Mouse (Mus musculus) neutrophil, adult 83 days (primary cell): ENCODE results near the gene Hoxa3. TPM values are rescaled to one million over a fixed set of nuclear protein-coding genes. Genes with fewer than 3 reads are reported as not detected.

Source experiments
- total RNA-seq, 2 experiments: library from RNA; stranded (reverse); gene quantifications; one replicate each; pipeline ENCODE4 v1.2.4; 2023

Hoxa3 gene
- total RNA-seq, result under 1 TPM in 1 of 2 experiments, not detected in 1; 0.46 TPM

DNA sequence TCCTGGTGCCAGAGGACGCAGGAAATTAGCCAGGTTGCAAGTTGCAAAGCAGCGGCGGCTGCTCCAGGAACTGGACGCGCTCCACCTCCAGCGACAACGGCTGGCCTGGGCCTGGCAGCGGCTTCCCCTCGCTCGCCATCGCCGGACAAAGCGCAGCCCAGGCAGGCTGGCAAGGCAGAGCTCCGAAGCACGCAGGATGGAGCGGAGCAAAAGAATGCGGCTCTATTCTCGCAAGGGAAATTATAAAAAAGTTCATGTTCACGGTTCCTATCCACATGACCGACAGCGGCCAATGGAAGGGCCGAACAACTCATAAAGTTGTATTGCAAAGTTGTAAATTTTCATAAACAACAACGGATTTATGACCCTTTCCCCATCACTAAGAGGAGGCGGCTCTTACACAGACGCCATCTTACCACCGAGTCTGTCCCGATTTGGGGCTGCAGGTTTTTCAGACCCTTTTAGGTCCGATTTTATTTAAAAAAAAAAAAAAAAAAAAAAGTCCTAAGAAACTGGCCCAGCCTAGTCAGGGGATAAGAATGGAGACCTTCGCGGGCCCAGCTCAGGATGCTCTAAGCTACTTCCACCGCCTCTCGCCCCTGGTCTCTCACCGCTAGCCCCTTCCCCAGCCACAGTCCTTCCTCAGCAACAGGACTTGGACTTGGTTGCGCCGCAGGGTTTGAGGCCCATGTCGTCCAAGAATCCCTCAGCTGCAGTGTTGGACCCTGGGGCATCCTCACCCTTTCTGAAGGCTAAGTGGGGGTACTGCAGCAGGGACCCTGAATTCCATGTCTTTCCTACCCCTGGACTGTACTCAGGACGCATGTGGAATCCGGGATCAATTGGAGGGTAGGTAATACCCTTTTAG lies at the start of gene Hoxa3, which contains the start of gene Gm28308:
Gene Hoxa3, minus strand, starts transcription at position 218 of the 868 bp plus-strand sequence.
Gene Gm28308, minus strand, starts transcription at position 221 of the 868 bp plus-strand sequence.

GRCm38 (mm10) chr6:52260654-52261575 lies 47.8 kb upstream of the Hoxa3 start, which contains the start of gene Hoxa13:
Gene Hoxa13 (minus strand): TSS chr6:52260880.

DNA sequence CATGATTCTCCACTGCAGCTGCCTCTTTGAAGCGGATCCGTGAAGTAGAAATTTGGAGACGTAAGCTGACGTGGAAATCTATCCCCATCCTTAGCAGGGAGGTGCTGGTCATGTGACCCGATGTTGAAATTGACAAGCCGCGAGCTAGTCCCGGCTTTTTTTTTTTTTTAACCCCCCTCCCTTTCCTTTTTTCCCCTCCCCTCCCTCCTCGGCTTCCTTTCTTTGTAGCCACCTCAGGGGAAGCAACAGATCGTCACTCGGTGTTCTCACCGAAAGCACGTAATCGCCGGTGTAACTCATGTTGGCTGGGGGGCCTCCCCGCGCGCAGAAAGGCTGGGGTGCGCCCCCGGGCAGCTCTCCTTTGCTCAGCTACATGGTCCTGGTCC lies 32.6 kb upstream of the Hoxa3 start, which contains the start of gene Hoxa11:
Gene Hoxa11, minus strand, starts transcription at position 54 of the 386 bp plus-strand sequence.

GRCm38 (mm10) chr6:52240389-52241000 lies 27.4 kb upstream of the Hoxa3 start, which contains the start of gene Hoxa10:
Gene Hoxa10 (minus strand): TSS chr6:52240854.

GRCm38 (mm10) chr6:52230516-52231165 lies 17.5 kb upstream of the Hoxa3 start, which contains the start of gene Hoxa9:
Gene Hoxa9 (minus strand): TSS chr6:52231089.

GRCm38 (mm10) chr6:52221337-52221992 lies 8.3 kb upstream of the Hoxa3 start, which contains the start of gene Hoxa7:
Gene Hoxa7 (minus strand): TSS chr6:52221854.

GRCm38 (mm10) chr6:52208072-52208867 lies 4.9 kb downstream of the Hoxa3 start, which contains the start of gene Hoxa6:
Gene Hoxa6 (minus strand): TSS chr6:52208722.

DNA sequence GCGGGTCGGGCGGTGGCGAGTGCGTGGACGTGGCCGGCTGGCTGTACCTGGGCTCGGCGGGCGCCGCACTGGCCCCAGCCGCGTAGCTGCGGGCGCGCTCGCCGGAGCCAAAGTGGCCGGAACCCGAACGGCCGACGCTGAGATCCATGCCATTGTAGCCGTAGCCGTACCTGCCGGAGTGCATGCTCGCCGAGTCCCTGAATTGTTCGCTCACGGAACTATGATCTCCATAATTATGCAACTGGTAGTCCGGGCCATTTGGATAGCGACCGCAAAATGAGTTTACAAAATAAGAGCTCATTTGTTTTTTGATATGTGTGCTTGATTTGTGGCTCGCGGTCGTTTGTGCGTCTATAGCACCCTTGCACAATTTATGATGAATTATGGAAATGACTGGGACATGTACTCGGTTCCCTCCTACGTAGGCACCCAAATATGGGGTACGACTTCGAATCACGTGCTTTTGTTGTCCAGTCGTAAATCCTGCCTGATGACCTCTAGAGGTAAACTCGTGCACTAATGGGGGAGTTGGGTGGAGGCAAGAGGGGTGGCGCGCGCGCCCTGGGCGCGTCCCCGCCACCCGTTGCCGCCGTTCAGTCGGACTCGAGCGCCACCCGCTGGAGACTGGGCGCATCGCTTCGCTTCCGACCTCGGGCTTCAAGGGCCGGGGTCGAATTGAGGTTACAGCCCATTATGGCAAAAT lies 8.9 kb downstream of the Hoxa3 start, which contains the start of gene Hoxa5:
Gene Hoxa5, minus strand, starts transcription at position 538 of the 703 bp plus-strand sequence.

DNA sequence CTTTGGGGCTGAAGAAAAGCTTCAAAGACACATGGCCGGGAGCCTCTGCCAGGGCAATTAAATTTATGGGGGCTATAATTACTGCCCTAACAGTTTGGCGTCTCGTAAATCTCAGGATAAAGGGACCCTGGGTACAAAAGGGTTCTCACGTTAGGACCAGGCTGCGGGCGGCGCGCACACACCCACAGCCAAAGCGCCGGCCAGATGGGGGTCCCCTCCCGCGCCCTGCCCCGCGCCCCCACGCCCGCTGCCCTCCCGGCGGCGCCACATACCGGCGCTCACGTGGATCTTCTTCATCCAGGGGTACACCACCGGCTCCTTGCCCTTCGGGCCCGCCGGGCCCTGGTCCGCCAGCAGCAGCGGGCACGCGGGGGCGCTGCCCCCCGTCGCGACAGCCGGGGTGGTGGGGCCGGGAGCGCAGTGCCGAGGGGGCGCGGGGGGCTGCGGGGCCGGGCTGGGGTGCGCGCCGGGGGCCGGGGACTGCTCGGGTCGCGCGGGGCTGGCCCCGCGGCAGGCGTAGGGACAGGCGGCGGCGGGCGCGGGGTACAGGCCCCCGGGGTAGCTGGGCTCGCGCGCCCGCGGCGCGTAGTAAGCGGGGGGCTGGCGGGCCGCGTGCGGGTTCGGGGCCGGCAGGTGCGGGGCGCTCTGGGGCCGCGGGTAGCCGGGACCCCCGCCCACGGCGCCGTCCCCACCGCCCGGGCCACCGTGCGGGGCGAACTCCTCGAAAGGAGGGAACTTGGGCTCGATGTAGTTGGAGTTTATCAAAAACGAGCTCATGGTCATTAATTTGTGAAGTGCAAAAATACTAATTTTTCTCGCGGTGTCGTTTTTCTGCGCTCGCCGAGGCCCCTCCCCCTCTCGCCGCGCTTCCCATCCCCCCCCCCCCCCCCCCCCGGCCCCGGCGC lies 22.0 kb downstream of the Hoxa3 start, which contains the start of gene Hoxa4:
Gene Hoxa4, minus strand, starts transcription at position 848 of the 905 bp plus-strand sequence.

GRCm38 (mm10) chr6:52177061-52177735 lies 35.9 kb downstream of the Hoxa3 start, which contains the start of gene 5730596B20Rik:
Gene 5730596B20Rik (plus strand): TSS chr6:52177498.

GRCm38 (mm10) chr6:52164626-52165440 lies 48.3 kb downstream of the Hoxa3 start, which contains the start of gene Hoxa2:
Gene Hoxa2 (minus strand): TSS chr6:52164831.

GRCm38 (mm10) chr6:52158276-52159051 lies 54.7 kb downstream of the Hoxa3 start, which contains the start of gene Hoxa1:
Gene Hoxa1 (minus strand): TSS chr6:52158317.

